Mouse (Mus musculus) kidney, adult 2 months (tissue): Measurements from ENCODE around the gene Mtfmt. TPM values are rescaled to one million over a fixed set of nuclear protein-coding genes. Genes with fewer than 3 reads are reported as not detected.

Experiments used
- DNase-seq: peaks from one replicate; pipeline ENCODE4 v3.0.0; 2021
- H3K27ac ChIP-seq: fragments of 200-500 bp; 2 replicates; pipeline ENCODE4 v1.5.1; 2012; ENCODE audit warnings: low read depth, low read length, control low read depth, inconsistent platforms; ENCODE audit not compliant: insufficient read depth
- H3K27me3 ChIP-seq: fragments of 200-500 bp; replicated peaks from 2 replicates; pipeline ENCODE4 v1.6.1; 2012; ENCODE audit warnings: mild to moderate bottlenecking, moderate library complexity, low read length, inconsistent platforms; ENCODE audit not compliant: control insufficient read depth, insufficient read depth
- H3K36me3 ChIP-seq: fragments of 200-500 bp; 2 replicates; pipeline ENCODE4 v1.6.1; 2012; ENCODE audit warnings: mild to moderate bottlenecking, moderate library complexity, low read length, inconsistent platforms; ENCODE audit not compliant: control insufficient read depth, insufficient read depth
- H3K4me1 ChIP-seq: fragments of 200-500 bp; 2 replicates; pipeline ENCODE4 v1.6.1; 2011; ENCODE audit warnings: low read length; ENCODE audit not compliant: control insufficient read depth, insufficient read depth
- H3K4me3 ChIP-seq: fragments of 200-500 bp; 2 replicates; pipeline ENCODE4 v1.5.1; 2011; ENCODE audit warnings: mild to moderate bottlenecking, low read depth, low read length, control low read depth; ENCODE audit not compliant: insufficient read depth
- CTCF ChIP-seq: fragments of 200-500 bp; conservative IDR thresholded peaks from 2 replicates; pipeline ENCODE4 v1.5.1; 2011; ENCODE audit warnings: low read depth, mild to moderate bottlenecking, control low read depth, low read length, moderate library complexity, mixed read lengths; ENCODE audit not compliant: insufficient read depth, insufficient read length
- POLR2A ChIP-seq: fragments of 200-500 bp; IDR thresholded peaks from one replicate; pipeline ENCODE4 v1.6.1; 2011; ENCODE audit warnings: low read depth, low read length, control low read depth
- WGBS: fragments of 180-500 bp; shearing (Covaris S2); methylation state at CpG from one replicate; pipeline ENCODE4 v1.1.7; 2018; 5-methylcytosine and 5-hydroxymethylcytosine counted together
- polyA plus RNA-seq: library from polyadenylated mRNA; depleted of rRNA; stranded (reverse); fragments of >200 nt; gene quantifications from 2 replicates; pipeline ENCODE4 v1.2.3, GENCODE M21; 2012

The Mtfmt gene
- polyA plus RNA-seq, 1 experiment, result 11.5 TPM

DNA sequence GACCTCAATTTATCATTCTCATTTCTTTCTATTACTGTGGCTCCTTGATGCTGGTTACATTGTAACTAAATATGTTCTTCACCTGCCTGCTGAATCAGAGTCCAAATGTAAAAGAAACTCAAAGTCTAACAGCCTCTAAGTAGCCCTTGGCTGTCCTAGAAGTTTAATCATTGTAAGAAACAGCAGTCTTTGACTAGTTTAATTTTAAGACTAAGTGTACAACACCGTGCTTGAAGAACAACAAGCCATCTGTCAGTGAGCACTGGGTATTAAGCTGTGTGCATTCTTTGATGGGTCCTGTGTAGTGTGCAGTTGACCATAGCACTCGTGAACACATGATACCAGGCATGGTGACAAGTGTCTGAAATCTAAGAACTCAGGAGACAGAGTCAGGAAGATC, 8.1 kb upstream of the Mtfmt start:
- peak; percentile 84 for DNase-seq
- Histone ChIP-seq H3K27ac (peak overlapping the region; percentile 82), H3K4me1 (peaks cover 17% of the 10 kb centered on the region), H3K4me3 (no peak overlapping the region), H3K36me3 (no peaks in the 10 kb centered on the region), H3K27me3 (no peaks in the 10 kb centered on the region)
- WGBS, result 36% methylated on average over 2 of the region's 2 CpGs
- TF ChIP-seq POLR2A (no peak), CTCF (no peak)

- Histone ChIP-seq H3K4me3 (no peak overlapping the region), H3K27ac (peak overlapping the region; percentile 82), H3K4me1 (peaks cover 17% of the 10 kb centered on the region), H3K27me3 (no peaks in the 10 kb centered on the region), H3K36me3 (no peaks in the 10 kb centered on the region)
- DNase-seq, result peak; percentile 47
- 57% methylated on average over 5 of the region's 5 CpGs for WGBS
- TF ChIP-seq CTCF (no peak), POLR2A (no peak)
Measured at GRCm38 (mm10) chr9:65428003-65428402, 7.6 kb upstream of the Mtfmt start.

- Histone ChIP-seq H3K4me3 (no peak overlapping the region), H3K4me1 (peaks cover 9% of the 10 kb centered on the region), H3K27ac (no peak overlapping the region), H3K36me3 (no peaks in the 10 kb centered on the region), H3K27me3 (no peaks in the 10 kb centered on the region)
- no peak for TF ChIP-seq POLR2A
- no peak for TF ChIP-seq CTCF
- DNase-seq, result no peak
Measured at GRCm38 (mm10) chr9:65430401-65430800, 5.2 kb upstream of the Mtfmt start.

GRCm38 (mm10) chr9:65430921-65431320, 4.7 kb upstream of the Mtfmt start:
- H3K4me1 ChIP-seq, result peaks cover 9% of the 10 kb centered on the region
- no peaks in the 10 kb centered on the region for H3K27me3 ChIP-seq
- H3K36me3 ChIP-seq, result no peaks in the 10 kb centered on the region
- no peak overlapping the region for H3K27ac ChIP-seq
- no peak for DNase-seq
- H3K4me3 ChIP-seq, result no peak overlapping the region
- 95% methylated on average over 5 of the region's 5 CpGs for WGBS
- TF ChIP-seq POLR2A (no peak), CTCF (no peak)

GRCm38 (mm10) chr9:65432236-65432635, 3.3 kb upstream of the Mtfmt start:
- no peaks in the 10 kb centered on the region for H3K36me3 ChIP-seq
- H3K4me3 ChIP-seq, result no peak overlapping the region
- TF ChIP-seq CTCF (peak; percentile 92), POLR2A (no peak)
- DNase-seq, result peak; percentile 92
- H3K27ac ChIP-seq, result no peak overlapping the region
- 2% methylated on average over 3 of the region's 3 CpGs for WGBS
- no peaks in the 10 kb centered on the region for H3K27me3 ChIP-seq
- peaks cover 7% of the 10 kb centered on the region; the same call in 1 of the 2 replicates for H3K4me1 ChIP-seq

DNA sequence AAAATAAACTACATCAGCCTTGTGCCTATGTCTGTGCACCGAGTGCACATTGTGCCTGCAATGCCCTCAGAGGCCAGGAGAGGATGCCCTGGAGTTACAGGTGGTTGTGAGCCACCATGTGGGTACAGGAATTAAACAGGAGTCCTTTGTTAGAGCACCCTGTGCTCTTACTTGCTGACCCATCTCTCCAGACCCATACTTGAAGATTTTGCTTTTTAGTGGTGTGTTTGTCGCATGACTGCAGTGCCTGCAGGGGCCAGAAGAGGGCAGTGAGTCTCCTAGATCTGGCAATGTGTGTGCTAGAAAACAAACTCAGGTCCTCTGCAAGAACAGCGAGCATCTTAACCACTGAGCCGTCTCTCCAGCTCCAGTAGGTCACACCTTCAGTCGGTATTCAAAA, 1.4 kb upstream of the Mtfmt start:
- H3K4me3 ChIP-seq, result no peak overlapping the region
- TF ChIP-seq POLR2A, result no peak
- TF ChIP-seq CTCF, result peak; percentile 56
- peaks cover 2% of the 10 kb centered on the region; the same call in 1 of the 2 replicates for H3K4me1 ChIP-seq
- WGBS, result 76% methylated on average over 5 of the region's 5 CpGs
- no peaks in the 10 kb centered on the region for H3K27me3 ChIP-seq
- no peaks in the 10 kb centered on the region for H3K36me3 ChIP-seq
- no peak overlapping the region for H3K27ac ChIP-seq
- DNase-seq, result peak; percentile 58

DNA sequence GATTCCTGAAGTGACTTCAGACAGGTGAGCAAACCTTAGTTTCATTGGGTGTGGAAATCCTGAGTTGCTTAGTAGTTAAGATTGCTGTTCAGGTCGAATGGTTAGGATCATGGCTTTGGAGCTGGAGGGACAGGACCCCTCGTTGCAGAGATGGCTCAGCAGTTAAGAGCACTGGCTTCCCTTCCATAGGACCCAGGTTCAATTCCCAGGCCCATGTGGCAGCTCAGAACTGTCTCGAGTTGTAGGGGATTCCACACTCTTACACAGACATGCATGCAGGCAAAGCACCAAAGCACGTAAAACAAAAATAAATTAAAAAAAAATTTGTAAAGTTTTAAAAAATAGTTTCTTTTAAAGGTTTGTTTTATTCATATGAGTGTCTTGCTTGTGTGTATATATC, 371 bp upstream of the Mtfmt start:
- 66% methylated on average over 4 of the region's 4 CpGs for WGBS
- no peaks in the 10 kb centered on the region for H3K36me3 ChIP-seq
- no peak for TF ChIP-seq CTCF
- TF ChIP-seq POLR2A, result no peak
- H3K4me1 ChIP-seq, result peaks cover 2% of the 10 kb centered on the region; the same call in 1 of the 2 replicates
- H3K27me3 ChIP-seq, result no peaks in the 10 kb centered on the region
- H3K4me3 ChIP-seq, result no peak overlapping the region
- H3K27ac ChIP-seq, result no peak overlapping the region
- no peak for DNase-seq

- no peak overlapping the region for H3K4me3 ChIP-seq
- no peak for DNase-seq
- WGBS, result 94% methylated on average over 4 of the region's 4 CpGs
- H3K27ac ChIP-seq, result no peak overlapping the region
- H3K4me1 ChIP-seq, result no peaks in the 10 kb centered on the region
- TF ChIP-seq POLR2A, result no peak
- 0 out of 2 replicates have a peak, but pooled peaks have one; percentile 7 for TF ChIP-seq CTCF
- H3K36me3 ChIP-seq, result no peaks in the 10 kb centered on the region; the same call in 1 of the 2 replicates
- no peaks in the 10 kb centered on the region for H3K27me3 ChIP-seq
Measured at GRCm38 (mm10) chr9:65444692-65445091, 9.1 kb downstream of the Mtfmt start.
